Mouse (Mus musculus): Measurements from ENCODE around the gene Slfn8. TPM values are rescaled to one million over a fixed set of nuclear protein-coding genes. Genes with fewer than 3 reads are reported as not detected.

The Slfn8 gene
- total and polyA plus RNA-seq, 2 experiments from 2014 or later = 0.51 to 0.61 TPM

GRCm38 (mm10) chr11:82954631-82955030, 66.0 kb downstream of the Slfn8 start:
- H3K9me3 ChIP-seq (replicated peaks; ENCODE audit: control insufficient read depth, low read length) = no peaks in the 10 kb centered on the region
- peak overlapping the region; percentile 76 for H3K4me2 ChIP-seq (ENCODE audit: low read depth, low read length)
- no peak overlapping the region for H3K9ac ChIP-seq (replicated peaks; ENCODE audit: low read depth, low read length)
- peaks cover 10% of the 10 kb centered on the region for H3K4me1 ChIP-seq (ENCODE audit: control insufficient read depth, insufficient read depth)
- no peak for ATAC-seq (ENCODE audit: insufficient read depth, low read depth)
- DNase-seq (ENCODE audit: low spot score) = no peak
- no peak for TF ChIP-seq CTCF (IDR thresholded peaks at IDR 0.05; ENCODE audit: low read depth)
- no peak for TF ChIP-seq EP300 (IDR thresholded peaks at IDR 0.05; ENCODE audit: low read depth)
- H3K4me3 ChIP-seq (ENCODE audit: low read depth, low read length) = 0 out of 2 replicates have a peak overlapping the region, but pooled peaks have one; percentile 52
- H3K36me3 ChIP-seq (replicated peaks; ENCODE audit: control insufficient read depth, insufficient read depth, low read length) = peaks cover 6% of the 10 kb centered on the region; the same call in 1 of the 2 replicates
- H3K27ac ChIP-seq (ENCODE audit: low read depth) = no peak overlapping the region
- 78% methylated on average over 6 of the region's 6 CpGs for WGBS
- peaks cover 13% of the 10 kb centered on the region; the same call in 1 of the 2 replicates for H3K27me3 ChIP-seq (ENCODE audit: control insufficient read depth, insufficient read depth, low read length)

GRCm38 (mm10) chr11:82952612-82953542, 67.7 kb downstream of the Slfn8 start:
- 46% methylated on average over 9 of the region's 9 CpGs for WGBS
- peak overlapping the region; percentile 91 for H3K27ac ChIP-seq (ENCODE audit: low read depth)
- TF ChIP-seq CTCF (IDR thresholded peaks at IDR 0.05; ENCODE audit: low read depth) = no peak
- no peak for TF ChIP-seq EP300 (IDR thresholded peaks at IDR 0.05; ENCODE audit: low read depth)
- H3K4me3 ChIP-seq (ENCODE audit: low read depth, low read length) = peak overlapping the region; percentile 52
- H3K27me3 ChIP-seq (ENCODE audit: control insufficient read depth, insufficient read depth, low read length) = peaks cover 13% of the 10 kb centered on the region; the same call in 1 of the 2 replicates
- H3K4me2 ChIP-seq (ENCODE audit: low read depth, low read length) = peak overlapping the region; percentile 76
- no peaks in the 10 kb centered on the region for H3K36me3 ChIP-seq (replicated peaks; ENCODE audit: control insufficient read depth, insufficient read depth, low read length)
- peak overlapping the region; percentile 55; the same call in 1 of the 2 replicates for H3K9ac ChIP-seq (replicated peaks; ENCODE audit: low read depth, low read length)
- DNase-seq (ENCODE audit: low spot score) = peak; percentile 38
- peak; percentile 28; the same call in 1 of the 2 replicates for ATAC-seq (ENCODE audit: insufficient read depth, low read depth)
- peaks cover 10% of the 10 kb centered on the region for H3K4me1 ChIP-seq (ENCODE audit: control insufficient read depth, insufficient read depth)
- H3K9me3 ChIP-seq (replicated peaks; ENCODE audit: control insufficient read depth, low read length) = no peaks in the 10 kb centered on the region

Small RNA genes within 50 kb of the gene (microRNA-seq; reads per million reads assigned to microRNA genes)
- gene Gm27598 = not detected
- not detected for gene Mir7679

Other genes with a start within 250 kb of the Slfn8 start
- 24.7 and 34.8 TPM in 2 replicates for gene Lig3, start 239.7 kb downstream of the Slfn8 start, total RNA-seq (2014; rRNA removed; ENCODE audit: low replicate concordance)
- 11.3 and 12.1 TPM in 2 replicates for gene Lig3, start 239.7 kb downstream of the Slfn8 start, polyA plus RNA-seq (2015; fragmentation: Nextera tagmentation; extraction: Ambion mirVana)
- gene Rffl, start 149.6 kb downstream of the Slfn8 start, total RNA-seq (2014; rRNA removed; ENCODE audit: low replicate concordance) = 3.8 and 4.8 TPM in 2 replicates
- 2.3 and 2.4 TPM in 2 replicates for gene Rffl, start 149.6 kb downstream of the Slfn8 start, polyA plus RNA-seq (2015; fragmentation: Nextera tagmentation; extraction: Ambion mirVana)
- 10.8 and 11.5 TPM in 2 replicates for gene Rad51d, start 130.2 kb downstream of the Slfn8 start, total RNA-seq (2014; rRNA removed; ENCODE audit: low replicate concordance)
- gene Rad51d, start 130.2 kb downstream of the Slfn8 start, polyA plus RNA-seq (2015; fragmentation: Nextera tagmentation; extraction: Ambion mirVana) = 9.9 and 11.8 TPM in 2 replicates
- gene Fndc8, start 128.7 kb downstream of the Slfn8 start, total RNA-seq (2014; rRNA removed; ENCODE audit: low replicate concordance) = not detected in 2 replicates
- 0.10 and 0.12 TPM in 2 replicates for gene Fndc8, start 128.7 kb downstream of the Slfn8 start, polyA plus RNA-seq (2015; fragmentation: Nextera tagmentation; extraction: Ambion mirVana)
- 25.9 and 28.1 TPM in 2 replicates for gene Nle1, start 112.4 kb downstream of the Slfn8 start, total RNA-seq (2014; rRNA removed; ENCODE audit: low replicate concordance)
- gene Nle1, start 112.4 kb downstream of the Slfn8 start, polyA plus RNA-seq (2015; fragmentation: Nextera tagmentation; extraction: Ambion mirVana) = 9.0 and 9.4 TPM in 2 replicates
- gene Unc45b, start 110.3 kb downstream of the Slfn8 start, total RNA-seq (2014; rRNA removed; ENCODE audit: low replicate concordance) = 200 and 239 TPM in 2 replicates
- gene Unc45b, start 110.3 kb downstream of the Slfn8 start, polyA plus RNA-seq (2015; fragmentation: Nextera tagmentation; extraction: Ambion mirVana) = 153 and 167 TPM in 2 replicates
- gene Slfn5, start 69.5 kb downstream of the Slfn8 start, total RNA-seq (2014; rRNA removed; ENCODE audit: low replicate concordance) = 21.5 and 29.0 TPM in 2 replicates
- 15.6 and 18.7 TPM in 2 replicates for gene Slfn5, start 69.5 kb downstream of the Slfn8 start, polyA plus RNA-seq (2015; fragmentation: Nextera tagmentation; extraction: Ambion mirVana)
- gene Slfn9, start 29.0 kb downstream of the Slfn8 start, total RNA-seq (2014; rRNA removed; ENCODE audit: low replicate concordance) = 3.1 and 7.6 TPM in 2 replicates
- 4.9 and 5.2 TPM in 2 replicates for gene Slfn9, start 29.0 kb downstream of the Slfn8 start, polyA plus RNA-seq (2015; fragmentation: Nextera tagmentation; extraction: Ambion mirVana)
- 3.7 and 5.2 TPM in 2 replicates for gene Slfn2, start 44.3 kb upstream of the Slfn8 start, total RNA-seq (2014; rRNA removed; ENCODE audit: low replicate concordance)
- gene Slfn2, start 44.3 kb upstream of the Slfn8 start, polyA plus RNA-seq (2015; fragmentation: Nextera tagmentation; extraction: Ambion mirVana) = 3.9 and 5.2 TPM in 2 replicates
- 0.31 TPM in 1 of 2 replicates, not detected in the other for gene Slfn1, start 96.0 kb upstream of the Slfn8 start, total RNA-seq (2014; rRNA removed; ENCODE audit: low replicate concordance)
- 0.18 and 0.33 TPM in 2 replicates for gene Slfn1, start 96.0 kb upstream of the Slfn8 start, polyA plus RNA-seq (2015; fragmentation: Nextera tagmentation; extraction: Ambion mirVana)
- 0.27 and 1.1 TPM in 2 replicates for gene Slfn4, start 154.4 kb upstream of the Slfn8 start, total RNA-seq (2014; rRNA removed; ENCODE audit: low replicate concordance)
- 0.07 TPM in 1 of 2 replicates, not detected in the other for gene Slfn4, start 154.4 kb upstream of the Slfn8 start, polyA plus RNA-seq (2015; fragmentation: Nextera tagmentation; extraction: Ambion mirVana)
- 2.4 and 2.6 TPM in 2 replicates for gene Slfn3, start 170.5 kb upstream of the Slfn8 start, total RNA-seq (2014; rRNA removed; ENCODE audit: low replicate concordance)
- 0.98 and 1.1 TPM in 2 replicates for gene Slfn3, start 170.5 kb upstream of the Slfn8 start, polyA plus RNA-seq (2015; fragmentation: Nextera tagmentation; extraction: Ambion mirVana)